Mouse (Mus musculus) layer of hippocampus, adult 2 months (tissue): ENCODE measurements around the gene Cd46. TPM values are rescaled to one million over a fixed set of nuclear protein-coding genes. Genes with fewer than 3 reads are reported as not detected.

ENCODE experiments used
- DNase-seq, 2 experiments: peaks; one replicate each; pipeline ENCODE4 v3.0.0; 2022; ENCODE audit warnings: low spot score in 2 of 2
- H3K27ac ChIP-seq: fragments of 200-600 bp; 2 replicates; pipeline ENCODE4 v1.8.1; 2022
- H3K4me3 ChIP-seq: fragments of 200-600 bp; 2 replicates; pipeline ENCODE4 v1.8.1; 2022; ENCODE audit warnings: mild to moderate bottlenecking
- CTCF ChIP-seq: fragments of 200-600 bp; conservative IDR thresholded peaks from 2 replicates; pipeline ENCODE4 v1.8.1; 2022; ENCODE audit warnings: antibody characterized with exemption, mild to moderate bottlenecking, moderate library complexity
- total RNA-seq, 2 experiments: library from RNA; stranded (reverse); gene quantifications; 2 replicates each; pipeline ENCODE4 v1.2.3; 2021

Cd46 gene
- total RNA-seq, 2 experiments from 2014 or later, result 4.4 to 5.1 TPM

GRCm38 (mm10) chr1:195037985-195038384 is 54.1 kb downstream of the Cd46 start:
- no peak for TF ChIP-seq CTCF
- Histone ChIP-seq H3K4me3 (no peak overlapping the region), H3K27ac (peak overlapping the region; percentile 43)
- no peak for DNase-seq

GRCm38 (mm10) chr1:195037483-195037882 is 54.6 kb downstream of the Cd46 start:
- H3K4me3 ChIP-seq, result no peak overlapping the region
- no peak for DNase-seq
- H3K27ac ChIP-seq, result peak overlapping the region; percentile 43; the same call in 1 of the 2 replicates
- no peak for TF ChIP-seq CTCF

- Histone ChIP-seq H3K27ac (peak overlapping the region; percentile 82), H3K4me3 (no peak overlapping the region)
- DNase-seq, result peak; percentile 47 to 60
- TF ChIP-seq CTCF, result no peak
These were observed 58.1 kb downstream of the Cd46 start for GRCm38 (mm10) chr1:195033941-195034340.

GRCm38 (mm10) chr1:195032738-195033137 is 59.3 kb downstream of the Cd46 start:
- H3K27ac ChIP-seq, result peak overlapping the region; percentile 2; the same call in 1 of the 2 replicates
- no peak for DNase-seq
- TF ChIP-seq CTCF, result no peak
- H3K4me3 ChIP-seq, result no peak overlapping the region

- no peak for TF ChIP-seq CTCF
- no peak for DNase-seq
- no peak overlapping the region for H3K4me3 ChIP-seq
- no peak overlapping the region; the same call in 1 of the 2 replicates for H3K27ac ChIP-seq
These were observed 60.3 kb downstream of the Cd46 start for GRCm38 (mm10) chr1:195031786-195032185.

DNA sequence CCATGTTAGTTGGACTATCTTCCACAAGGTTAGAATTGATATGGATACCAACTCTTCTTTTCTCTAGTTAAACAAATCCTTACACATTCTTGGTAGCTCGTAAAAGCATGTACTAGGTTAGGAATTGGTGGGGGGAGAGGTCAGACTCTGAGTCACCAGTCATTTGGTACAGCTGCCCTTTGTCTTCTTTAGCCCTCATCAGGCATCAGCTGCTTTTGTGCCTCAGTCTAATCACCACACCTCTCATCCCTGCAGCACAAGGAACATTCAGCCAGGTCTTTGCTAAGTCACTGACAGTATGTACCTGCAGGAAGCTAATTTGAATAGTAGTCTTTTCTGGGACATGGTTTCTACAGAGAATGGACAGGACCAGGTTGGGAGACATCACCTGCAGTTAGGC is 64.5 kb downstream of the Cd46 start:
- no peak for DNase-seq
- H3K4me3 ChIP-seq, result no peak overlapping the region
- TF ChIP-seq CTCF, result no peak
- H3K27ac ChIP-seq, result no peak overlapping the region

GRCm38 (mm10) chr1:195023848-195024247 is 68.2 kb downstream of the Cd46 start:
- DNase-seq, result no peak
- no peak overlapping the region for H3K4me3 ChIP-seq
- no peak for TF ChIP-seq CTCF
- H3K27ac ChIP-seq, result 0 out of 2 replicates have a peak overlapping the region, but pooled peaks have one; percentile 14

DNA sequence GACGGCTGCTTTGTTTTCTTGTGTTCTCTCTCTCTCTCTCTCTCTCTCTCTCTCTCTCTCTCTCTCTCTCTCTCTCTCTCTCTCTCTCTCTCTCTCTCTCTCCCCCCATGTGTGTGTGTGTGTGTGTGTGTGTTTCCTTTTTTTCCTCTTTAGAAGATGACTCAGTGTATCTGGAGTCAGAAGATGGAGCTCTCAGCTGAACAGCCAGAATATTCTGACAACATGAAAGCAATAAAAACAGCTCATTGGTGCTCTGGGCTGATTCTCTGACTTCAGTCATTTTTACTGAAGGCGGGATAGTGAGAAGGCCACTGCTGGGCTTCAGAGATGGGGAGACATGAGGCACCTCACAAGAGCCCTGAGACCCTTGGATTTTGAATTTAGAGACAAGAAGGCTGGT is 70.2 kb downstream of the Cd46 start:
- DNase-seq, result no peak
- H3K4me3 ChIP-seq, result no peak overlapping the region
- H3K27ac ChIP-seq, result peak overlapping the region; percentile 64
- no peak for TF ChIP-seq CTCF

DNA sequence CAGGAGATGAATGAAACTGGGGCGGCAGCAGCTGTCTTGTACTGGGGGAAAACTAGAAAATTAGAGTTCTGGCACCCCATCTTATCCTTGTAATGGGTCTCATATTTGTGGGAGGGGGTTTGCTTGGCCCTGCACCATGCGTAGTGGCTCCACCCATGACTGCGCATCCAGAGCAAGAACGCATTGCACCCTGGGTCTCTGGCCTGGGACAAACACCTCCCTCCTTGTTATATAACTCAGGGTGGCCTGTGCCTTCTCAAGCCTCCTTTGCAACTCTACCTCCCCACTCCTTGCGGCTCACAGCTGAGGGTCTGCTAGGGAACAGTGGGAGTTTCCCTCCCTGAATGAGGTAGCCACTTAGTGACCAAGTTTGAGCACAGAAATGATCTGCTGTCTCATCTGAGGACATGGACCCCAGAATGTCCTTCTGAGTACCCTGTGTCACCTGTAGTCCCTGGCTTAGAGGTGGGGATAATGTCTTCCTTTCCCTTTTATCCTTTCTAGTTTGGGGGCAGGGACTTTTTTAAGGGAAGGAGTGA is 72.9 kb downstream of the Cd46 start:
- no peak for DNase-seq
- Histone ChIP-seq H3K27ac (peak overlapping the region; percentile 97), H3K4me3 (peak overlapping the region; percentile 75)
- no peak for TF ChIP-seq CTCF

GRCm38 (mm10) chr1:195018089-195018999 is 73.7 kb downstream of the Cd46 start:
- DNase-seq, result peak; percentile 88 to 94
- Histone ChIP-seq H3K27ac (peak overlapping the region; percentile 97), H3K4me3 (peak overlapping the region; percentile 75)
- no peak for TF ChIP-seq CTCF

- peak overlapping the region; percentile 75 for H3K4me3 ChIP-seq
- no peak for TF ChIP-seq CTCF
- peak overlapping the region; percentile 97 for H3K27ac ChIP-seq
- DNase-seq, result no peak
These were observed 74.4 kb downstream of the Cd46 start for GRCm38 (mm10) chr1:195017626-195018025.

DNA sequence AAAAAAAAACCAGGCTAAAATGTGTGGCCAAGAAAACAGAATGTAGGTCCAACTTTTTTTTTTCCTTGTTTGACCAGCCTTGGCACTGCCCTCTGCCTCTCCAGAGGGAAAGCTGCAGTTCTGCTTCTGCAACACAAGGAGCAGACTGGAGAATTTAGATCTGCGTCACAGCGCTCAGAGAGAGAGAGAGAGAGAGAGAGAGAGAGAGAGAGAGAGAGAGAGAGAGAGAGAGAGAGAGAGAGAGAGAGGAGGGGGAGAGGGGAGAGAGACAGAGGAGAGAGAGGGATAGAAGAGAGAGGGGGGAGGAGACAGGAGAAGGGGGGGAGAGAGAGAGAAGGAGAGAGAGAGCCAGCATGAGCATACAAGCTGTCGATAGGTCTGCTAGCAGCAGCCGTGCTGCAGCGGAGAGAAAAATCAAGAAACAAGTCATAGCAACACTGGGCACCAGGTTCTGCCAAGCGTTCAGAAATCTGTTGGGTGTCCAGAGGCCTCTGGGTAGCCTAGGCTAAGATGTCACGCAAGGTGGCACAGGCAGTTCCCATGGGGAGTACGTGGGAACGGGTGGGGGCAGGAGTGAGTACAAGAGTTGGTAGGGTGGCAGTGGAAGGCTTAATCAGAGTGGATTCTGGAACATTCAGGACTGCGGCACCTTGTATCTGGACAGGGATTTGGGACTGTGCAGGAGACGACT is 75.1 kb downstream of the Cd46 start:
- TF ChIP-seq CTCF, result peak; percentile 69
- Histone ChIP-seq H3K27ac (peak overlapping the region; percentile 97), H3K4me3 (peak overlapping the region; percentile 75)
- DNase-seq, result peak; percentile 63 to 72

GRCm38 (mm10) chr1:195015281-195015680 is 76.8 kb downstream of the Cd46 start:
- DNase-seq, result no peak
- TF ChIP-seq CTCF, result no peak
- H3K27ac ChIP-seq, result peak overlapping the region; percentile 97; the same call in 1 of the 2 replicates
- no peak overlapping the region for H3K4me3 ChIP-seq
